Mouse (Mus musculus) left cerebral cortex, adult 8-10 months (tissue): ENCODE data around the gene Ift140. TPM values are rescaled to one million over a fixed set of nuclear protein-coding genes. Genes with fewer than 3 reads are reported as not detected.

Experiments
- DNase-seq, 2 experiments: peaks; one replicate each; pipeline ENCODE4 v3.0.0; 2022; ENCODE audit warnings: low spot score in 2 of 2
- total RNA-seq, 4 experiments: library from RNA; stranded (reverse); gene quantifications; 2 replicates each; pipeline ENCODE4 v1.2.4; 2022

Ift140 gene
- 10 to 100 TPM; 17.4 to 21.5 (median 20.3) TPM for total RNA-seq

DNA sequence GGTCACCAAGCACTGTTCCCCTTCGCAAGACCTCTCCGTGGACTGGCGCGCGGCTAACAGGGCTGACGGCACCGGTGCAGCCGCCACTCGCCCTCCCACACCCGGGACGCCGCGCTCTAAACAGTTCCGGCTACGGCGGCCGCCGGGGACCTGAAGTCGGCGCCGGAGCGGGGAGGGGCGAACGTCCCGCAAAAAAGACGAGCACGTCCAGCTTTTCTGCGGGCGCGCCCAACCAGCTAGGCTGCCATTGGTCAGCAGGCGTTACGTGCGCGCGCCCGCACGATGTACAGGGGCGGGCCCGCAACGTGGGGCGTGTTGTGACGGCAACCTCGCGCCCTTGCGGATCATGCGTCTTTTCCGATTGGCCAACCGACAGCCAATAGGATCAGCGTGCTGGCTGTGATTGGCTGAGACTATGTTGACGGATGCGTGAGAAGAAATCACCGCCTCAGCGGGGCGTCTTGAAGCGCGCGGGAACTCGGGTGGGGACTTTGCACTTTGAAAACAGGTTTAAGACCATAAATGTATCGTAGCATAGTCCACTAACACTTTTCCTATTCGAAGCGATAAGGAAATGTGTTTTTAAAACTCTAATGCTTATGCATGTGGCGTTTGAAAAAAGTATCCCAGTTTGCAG is at the start of gene Ift140, which contains the start of gene Cramp1l:
Ift140 (plus strand) TSS at position 431 of the 637 bp plus-strand sequence.
Cramp1l (minus strand) TSS at position 134 of the 637 bp plus-strand sequence.
- peak; percentile 95 to 100 for DNase-seq

DNA sequence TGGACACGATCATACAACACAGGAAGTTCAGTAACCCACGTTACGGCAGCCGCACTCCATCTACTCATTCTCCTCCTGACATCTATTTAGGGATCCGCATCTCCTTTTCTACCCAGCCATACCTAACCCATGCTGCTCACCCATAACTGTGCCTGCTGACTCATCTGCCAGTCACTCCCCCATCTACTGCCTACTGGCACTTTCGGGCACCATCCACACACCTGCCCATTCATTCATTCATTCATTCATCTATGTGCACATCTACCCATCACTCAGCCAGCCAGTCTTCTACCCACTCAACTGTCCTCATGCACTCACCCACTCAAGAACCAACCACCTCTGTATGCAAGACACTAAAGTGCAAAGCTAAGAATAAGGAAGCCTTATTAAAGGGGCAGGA is 28.7 kb upstream of the Ift140 start:
- peak in 1 of 2 experiments; percentile 71 for DNase-seq

- DNase-seq, result no peak
Observed at GRCm38 (mm10) chr17:24994721-24995120, 21.2 kb upstream of the Ift140 start.

DNA sequence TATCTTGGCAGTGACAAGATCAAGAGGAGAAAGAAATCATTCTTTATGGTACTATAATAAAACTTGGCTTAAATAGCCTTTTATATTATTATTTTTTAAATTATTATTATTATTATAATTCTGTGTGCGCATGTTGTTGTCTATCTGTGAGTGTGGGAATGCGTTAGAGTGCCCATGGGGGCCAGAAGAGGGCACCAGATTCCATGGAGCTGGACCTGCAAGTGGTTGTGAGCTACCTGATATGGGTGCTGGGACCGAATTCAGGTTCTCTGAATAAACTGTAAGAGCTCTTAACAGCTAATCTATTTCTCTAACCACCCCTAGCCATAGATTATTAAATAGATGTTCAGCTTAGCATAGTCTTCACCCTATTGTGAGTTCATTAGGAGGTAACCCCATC is 10.8 kb upstream of the Ift140 start:
- no peak for DNase-seq

DNA sequence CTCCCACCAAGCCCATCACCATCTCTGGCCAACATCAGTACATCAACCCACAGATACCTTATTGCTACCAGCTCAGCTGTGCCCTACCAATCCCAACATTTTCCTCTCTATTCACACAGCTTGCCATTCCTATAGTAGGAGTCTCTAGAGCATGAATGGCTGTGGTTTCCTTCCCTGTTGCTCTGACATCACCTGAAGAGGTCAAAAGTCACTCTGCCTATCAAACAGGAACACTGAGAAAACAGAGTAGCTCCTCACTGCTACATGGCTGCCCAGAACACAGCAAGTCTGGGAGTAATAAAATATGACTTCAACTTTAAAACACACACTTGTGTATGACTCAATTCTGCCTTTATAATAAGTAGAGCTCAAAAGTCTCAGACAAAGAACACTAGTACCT is 8.4 kb upstream of the Ift140 start:
- no peak for DNase-seq

- no peak for DNase-seq
Observed at GRCm38 (mm10) chr17:25013606-25014501, 2.0 kb upstream of the Ift140 start.

GRCm38 (mm10) chr17:25014841-25015570 is 879 bp upstream of the Ift140 start:
- peak in 1 of 2 experiments; percentile 33 for DNase-seq

DNA sequence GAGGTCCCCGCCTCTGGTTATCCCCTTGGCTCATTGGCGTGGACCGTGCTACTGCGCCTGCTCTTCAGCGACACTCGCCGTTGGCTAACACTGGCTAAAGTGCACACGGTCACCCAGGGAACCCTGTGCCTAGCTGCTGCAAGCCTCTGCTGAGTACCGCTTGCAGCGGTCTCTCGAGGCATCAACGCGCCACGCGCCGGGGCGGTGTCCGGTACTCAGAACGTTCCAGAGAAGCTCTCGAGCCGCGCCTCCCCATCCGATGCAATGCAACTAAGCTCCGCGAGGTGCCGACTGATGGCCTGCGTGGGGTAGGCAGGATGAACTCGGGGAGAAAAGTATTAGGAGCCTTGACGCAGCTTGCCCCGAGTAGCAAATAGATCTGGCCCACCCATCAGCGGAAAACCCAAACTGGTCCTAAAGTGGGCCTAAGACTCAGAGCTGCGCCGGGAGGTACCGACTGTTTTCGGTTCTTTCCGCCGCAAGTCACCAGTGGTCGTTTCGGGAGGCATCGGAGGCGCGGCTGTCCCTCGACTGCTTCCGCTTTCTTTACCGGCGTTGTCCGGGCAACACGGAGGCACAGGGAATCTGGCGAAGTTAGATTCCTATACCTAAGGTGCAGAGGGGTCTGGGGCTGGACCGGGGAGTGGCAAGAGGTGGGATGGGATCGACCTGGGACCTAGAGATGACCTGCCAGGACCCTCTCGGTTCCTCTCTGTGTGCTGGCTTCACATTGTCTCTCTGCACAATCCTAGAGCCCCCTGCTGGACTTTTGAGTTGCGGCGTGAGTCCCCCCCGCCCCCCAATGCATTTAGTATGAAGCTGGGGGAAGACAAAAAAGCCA is 627 bp downstream of the Ift140 start:
- peak; percentile 57 to 66 for DNase-seq

- DNase-seq, result no peak
Observed at GRCm38 (mm10) chr17:25036183-25036582, 20.3 kb downstream of the Ift140 start.

DNA sequence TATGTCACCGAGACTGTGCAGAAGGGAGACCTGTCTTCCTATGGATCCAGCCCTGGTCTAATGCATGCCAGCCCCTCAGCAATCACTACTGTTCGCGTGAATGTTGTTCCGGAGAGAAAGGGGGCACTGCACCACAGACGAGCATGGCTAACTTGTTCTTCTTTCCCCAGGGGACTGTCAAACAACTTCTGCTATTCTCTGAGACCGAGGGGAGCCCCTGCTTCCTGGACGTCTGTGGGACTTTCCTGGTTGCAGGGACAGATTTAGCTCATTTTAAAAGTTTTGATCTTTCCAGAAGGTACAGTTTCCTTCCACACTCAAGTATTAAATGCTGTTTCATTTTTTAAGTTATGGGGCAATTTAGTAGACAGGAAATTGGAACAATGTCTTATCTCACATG is 29.0 kb downstream of the Ift140 start:
- no peak for DNase-seq

DNA sequence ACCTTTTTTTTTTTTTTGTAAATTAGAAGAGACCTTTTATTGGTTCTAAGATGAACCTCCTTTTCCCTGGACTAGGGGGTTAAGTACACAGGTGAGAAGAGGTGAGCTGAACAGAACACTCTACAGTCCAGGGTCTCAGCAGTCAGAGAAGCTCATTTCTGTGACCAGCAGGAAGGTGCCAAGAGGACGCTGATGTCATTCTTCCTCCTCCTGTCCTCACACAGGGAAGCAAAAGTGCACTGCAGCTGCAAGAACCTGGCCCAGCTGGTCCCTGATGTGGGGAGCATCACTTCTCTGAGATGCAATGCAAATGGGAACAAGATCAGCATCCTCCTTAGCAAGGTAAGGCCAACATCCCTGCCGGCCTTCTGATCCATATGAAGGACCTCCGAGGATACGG is 29.4 kb downstream of the Ift140 start:
- DNase-seq, result no peak

DNA sequence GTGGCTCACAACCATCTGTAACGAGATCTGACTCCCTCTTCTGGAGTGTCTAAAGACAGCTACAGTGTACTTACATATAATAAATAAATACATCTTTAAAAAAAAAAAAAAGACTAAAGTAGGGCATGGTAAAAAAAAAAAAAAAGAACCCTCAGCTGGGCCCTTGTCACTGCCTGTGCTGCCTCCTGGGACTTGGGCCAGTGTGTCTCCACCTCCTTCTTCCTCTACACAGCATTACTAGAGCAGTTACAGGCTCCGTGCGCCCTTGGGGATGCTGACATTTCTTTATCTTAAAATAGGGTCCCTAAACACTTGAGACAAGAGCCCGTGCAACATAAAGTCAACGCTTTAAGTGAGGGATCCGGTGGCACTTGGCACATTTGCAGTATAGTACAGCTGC is 31.3 kb downstream of the Ift140 start:
- no peak for DNase-seq

DNA sequence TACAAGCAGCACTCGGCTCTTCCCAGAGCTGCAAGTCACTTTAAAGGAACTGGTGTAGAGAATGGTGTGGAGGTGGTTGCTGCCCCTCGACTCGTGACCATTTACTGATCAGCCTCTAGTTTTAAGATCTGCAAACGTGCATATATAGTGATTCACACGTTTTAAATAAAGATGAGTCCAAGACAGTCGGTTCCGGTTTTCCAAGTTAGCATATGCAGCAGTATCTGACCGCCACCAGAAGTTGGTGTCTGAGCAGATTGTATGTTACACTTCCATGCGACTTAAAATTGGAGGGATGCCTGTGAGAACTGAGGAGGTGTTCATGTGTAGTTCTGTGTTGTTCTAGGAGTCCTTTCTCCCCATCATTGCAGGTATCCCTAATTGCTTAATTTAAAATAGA is 37.4 kb downstream of the Ift140 start:
- no peak for DNase-seq

- DNase-seq, result no peak
Observed at GRCm38 (mm10) chr17:25057041-25057440, 41.2 kb downstream of the Ift140 start.

DNA sequence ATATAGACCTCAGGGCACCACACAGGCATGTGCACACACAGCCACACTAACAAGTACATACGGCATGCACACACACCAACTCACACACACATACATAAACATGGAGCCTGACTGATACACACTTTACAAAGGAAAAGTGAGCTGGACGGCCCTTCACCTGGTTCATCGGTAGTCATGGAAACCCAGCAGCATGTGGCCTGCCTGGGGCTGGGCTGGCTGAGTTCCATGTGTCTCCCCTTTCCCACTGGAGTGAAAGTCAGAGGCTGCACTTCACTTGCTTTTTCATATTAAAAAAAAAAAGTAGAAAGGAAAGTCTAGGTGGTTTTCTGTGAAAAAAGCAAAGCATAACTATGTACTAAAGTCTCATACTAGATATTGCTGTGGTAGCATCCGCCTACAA is 47.4 kb downstream of the Ift140 start:
- DNase-seq, result no peak

- DNase-seq, result no peak
Observed at GRCm38 (mm10) chr17:25063872-25064271, 48.0 kb downstream of the Ift140 start.

DNA sequence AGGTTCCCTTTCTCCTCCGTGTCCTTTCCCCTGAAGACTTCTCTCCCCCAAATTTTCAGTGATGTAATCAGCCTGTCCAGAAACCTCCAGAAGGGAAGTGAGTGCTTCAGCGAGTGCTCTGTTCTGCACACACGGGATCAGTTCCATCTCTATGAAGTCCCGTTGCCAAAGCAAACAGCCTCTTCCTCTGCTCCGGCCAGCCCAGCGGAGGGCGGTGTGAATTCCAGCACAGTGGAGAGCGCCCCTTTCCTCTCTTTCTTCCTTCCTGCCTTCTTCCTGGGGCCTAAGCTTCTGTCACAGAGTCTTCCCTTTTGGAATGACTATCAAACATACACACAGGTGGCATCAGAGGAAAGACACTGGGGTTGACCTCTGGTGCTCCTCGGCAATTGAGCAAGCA is 48.5 kb downstream of the Ift140 start:
- no peak for DNase-seq

DNA sequence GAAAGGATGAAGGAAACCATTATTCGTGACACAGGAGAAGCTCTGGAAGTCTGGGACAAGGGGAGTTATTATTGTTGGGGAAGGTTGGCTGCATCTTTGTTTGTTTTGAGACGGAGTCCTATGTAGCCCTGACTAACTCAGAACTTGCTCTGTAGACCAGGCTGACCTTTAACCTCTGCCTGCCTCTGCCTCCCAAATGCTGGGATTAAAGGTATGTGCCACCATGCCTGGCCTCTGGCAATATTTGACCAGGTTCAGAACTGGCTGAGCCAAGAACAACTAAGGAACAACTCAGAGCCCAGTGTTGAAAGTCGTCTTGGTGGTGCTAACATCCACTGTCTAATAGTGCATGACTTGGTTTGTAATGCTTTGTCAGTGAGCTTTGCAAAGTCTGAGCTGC is 49.3 kb downstream of the Ift140 start:
- no peak for DNase-seq

- DNase-seq, result no peak
Observed at GRCm38 (mm10) chr17:25066595-25066994, 50.7 kb downstream of the Ift140 start.

DNA sequence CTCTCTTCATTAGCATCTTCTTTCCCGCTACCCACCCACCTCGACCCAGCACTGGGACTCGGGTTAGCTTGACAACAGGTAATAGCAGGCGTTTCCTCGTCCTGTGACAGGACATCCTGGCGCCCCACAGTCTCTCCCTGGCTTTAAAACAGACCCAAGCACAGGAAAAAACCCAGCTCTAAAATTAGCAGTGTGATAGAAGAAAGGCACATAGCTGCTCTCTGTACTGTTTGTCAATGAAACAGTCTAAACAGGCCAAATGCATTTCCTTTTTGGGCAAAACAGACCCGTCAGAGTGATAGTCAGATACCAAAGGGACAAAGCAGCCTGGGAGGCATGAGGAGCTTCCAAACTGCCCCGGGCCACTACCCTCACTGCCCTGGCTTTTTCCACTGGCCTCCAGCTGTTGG is 51.6 kb downstream of the Ift140 start:
- DNase-seq, result no peak

GRCm38 (mm10) chr17:25068690-25069089 is 52.8 kb downstream of the Ift140 start:
- DNase-seq, result no peak
